Mouse (Mus musculus): Measurements from ENCODE around the gene Klhl7.

DNA sequence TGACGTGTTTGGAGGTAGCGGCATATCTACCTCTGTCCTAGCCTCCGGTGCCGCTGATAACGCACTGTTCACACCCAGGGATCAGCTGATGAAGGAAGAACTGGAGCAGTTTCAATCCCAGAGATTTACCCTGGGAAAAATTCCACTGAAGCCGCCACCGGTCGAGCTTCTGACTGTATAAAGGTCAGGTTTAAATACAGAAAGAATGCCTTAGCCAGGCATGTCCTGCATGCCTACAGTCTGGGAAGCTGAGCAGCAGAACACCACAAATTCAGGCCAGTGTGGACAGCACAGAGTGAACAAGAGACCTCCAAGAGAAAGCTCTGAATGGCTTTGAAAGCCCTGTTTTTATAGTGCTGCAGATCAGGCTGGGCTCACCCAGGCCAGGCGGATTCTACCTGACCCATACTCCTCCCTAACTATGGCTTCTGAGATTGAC, 81.9 kb downstream of the Klhl7 start:
- TF ChIP-seq CTCF (conservative IDR thresholded peaks at IDR 0.05; ENCODE audit: low read length) (no peak), POU5F1 (IDR thresholded peaks at IDR 0.05; ENCODE audit: borderline replicate concordance, low read length) (no peak), NANOG (IDR thresholded peaks at IDR 0.05; ENCODE audit: borderline replicate concordance, low read length) (no peak)

All from E14TG2a.4 (cell line).